Mouse (Mus musculus): Measurements from ENCODE around the gene Bysl.
"Not testable (repeated sequence)": the region's sequence is repeated elsewhere in the genome, so short reads cannot be mapped to it uniquely, and the experiment has no call there.

Bysl gene

GRCm38 (mm10) chr17:47618556-47619311, 7.4 kb upstream of the Bysl start:
- no peak for DNase-seq (ENCODE audit: low read depth, low spot score)

GRCm38 (mm10) chr17:47617605-47618307, 6.5 kb upstream of the Bysl start:
- no peak for DNase-seq (ENCODE audit: low read depth, low spot score)

GRCm38 (mm10) chr17:47616652-47617051, 5.4 kb upstream of the Bysl start:
- DNase-seq (ENCODE audit: low read depth, low spot score) = no peak

GRCm38 (mm10) chr17:47616119-47616518, 4.8 kb upstream of the Bysl start:
- DNase-seq (ENCODE audit: low read depth, low spot score) = no peak

GRCm38 (mm10) chr17:47614018-47614417, 2.7 kb upstream of the Bysl start:
- DNase-seq (ENCODE audit: low read depth, low spot score) = peak; percentile 64

- no peak for DNase-seq (ENCODE audit: low read depth, low spot score)
Measured at GRCm38 (mm10) chr17:47611661-47611982, 330 bp upstream of the Bysl start.

- no peak for DNase-seq (ENCODE audit: low read depth, low spot score)
Measured at GRCm38 (mm10) chr17:47609182-47609581, 2.1 kb downstream of the Bysl start.

GRCm38 (mm10) chr17:47606220-47606619, 5.1 kb downstream of the Bysl start:
- DNase-seq (ENCODE audit: low read depth, low spot score) = peak; percentile 61

GRCm38 (mm10) chr17:47602289-47602688, 9.0 kb downstream of the Bysl start:
- no peak for DNase-seq (ENCODE audit: low read depth, low spot score)

GRCm38 (mm10) chr17:47601389-47601755, 9.9 kb downstream of the Bysl start:
- DNase-seq (ENCODE audit: low read depth, low spot score) = no peak

- DNase-seq (ENCODE audit: low read depth, low spot score) = no peak
Measured at GRCm38 (mm10) chr17:47600601-47601388, 10.5 kb downstream of the Bysl start.

GRCm38 (mm10) chr17:47599511-47600297, 11.6 kb downstream of the Bysl start:
- DNase-seq (ENCODE audit: low read depth, low spot score) = peak; percentile 26

GRCm38 (mm10) chr17:47598580-47599304, 12.6 kb downstream of the Bysl start:
- not testable (repeated sequence) for DNase-seq (ENCODE audit: low read depth, low spot score)

GRCm38 (mm10) chr17:47597838-47598579, 13.3 kb downstream of the Bysl start:
- peak; percentile 62 for DNase-seq (ENCODE audit: low read depth, low spot score)

- DNase-seq (ENCODE audit: low read depth, low spot score) = no peak
Measured at GRCm38 (mm10) chr17:47597261-47597660, 14.0 kb downstream of the Bysl start.

- no peak for DNase-seq (ENCODE audit: low read depth, low spot score)
Measured at GRCm38 (mm10) chr17:47596839-47597164, 14.5 kb downstream of the Bysl start.

- DNase-seq (ENCODE audit: low read depth, low spot score) = no peak
Measured at GRCm38 (mm10) chr17:47596162-47596838, 15.0 kb downstream of the Bysl start.

GRCm38 (mm10) chr17:47595248-47596161, 15.8 kb downstream of the Bysl start:
- peak; percentile 93 for DNase-seq (ENCODE audit: low read depth, low spot score)

GRCm38 (mm10) chr17:47594969-47595247, 16.4 kb downstream of the Bysl start:
- DNase-seq (ENCODE audit: low read depth, low spot score) = no peak

Data from 3T3-L1 (cell line).